Mouse (Mus musculus) heart, postnatal 0 days (tissue): Measurements from ENCODE around the gene Gins3. TPM values are rescaled to one million over a fixed set of nuclear protein-coding genes. Genes with fewer than 3 reads are reported as not detected.
A peak's percentile ranks its signal among the peaks of the same experiment; 100 is the strongest.

Source experiments
- ATAC-seq: fragments of 200-750 bp; cut with Nextera tagmentation; 2 replicates; pipeline ENCODE4 v1.8.0; 2017; ENCODE audit warnings: low read depth, moderate number of reproducible peaks, moderate library complexity; ENCODE audit not compliant: insufficient read depth
- DNase-seq: peaks from one replicate; pipeline ENCODE4 v3.0.0-alpha.2; 2016; ENCODE audit warnings: low spot score
- H3K27ac ChIP-seq: fragments of 300-500 bp; sonication (generic); 2 replicates; pipeline ENCODE4 v1.5.1; 2014; ENCODE audit warnings: low read depth, mild to moderate bottlenecking
- H3K27me3 ChIP-seq: fragments of 300-500 bp; sonication (generic); 2 replicates; pipeline ENCODE4 v1.6.1; 2014; ENCODE audit warnings: low read length, mixed read lengths; ENCODE audit not compliant: control insufficient read depth, insufficient read depth
- H3K36me3 ChIP-seq: fragments of 300-500 bp; sonication (generic); replicated peaks from 2 replicates; pipeline ENCODE4 v1.6.1; 2014; ENCODE audit warnings: low read length, mixed read lengths; ENCODE audit not compliant: control insufficient read depth, insufficient read depth
- H3K4me1 ChIP-seq: fragments of 300-500 bp; sonication (generic); 2 replicates; pipeline ENCODE4 v1.6.1; 2014; ENCODE audit warnings: antibody characterized with exemption; ENCODE audit not compliant: control insufficient read depth, insufficient read depth
- H3K4me2 ChIP-seq: fragments of 300-500 bp; sonication (generic); 2 replicates; pipeline ENCODE4 v1.6.1; 2014; ENCODE audit warnings: low read depth, mild to moderate bottlenecking, low read length, moderate library complexity
- H3K4me3 ChIP-seq: fragments of 300-500 bp; sonication (generic); 2 replicates; pipeline ENCODE4 v1.5.1; 2014; ENCODE audit warnings: low read depth, low read length
- H3K9ac ChIP-seq: fragments of 300-500 bp; sonication (generic); replicated peaks from 2 replicates; pipeline ENCODE4 v1.6.1; 2014; ENCODE audit warnings: low read depth, low read length, mixed read lengths
- H3K9me3 ChIP-seq: fragments of 300-500 bp; sonication (generic); replicated peaks from 2 replicates; pipeline ENCODE4 v1.6.1; 2016; ENCODE audit warnings: low read length; ENCODE audit not compliant: control insufficient read depth
- CTCF ChIP-seq: IDR thresholded peaks from 2 replicates; pipeline ENCODE4 v1.5.1; 2016; ENCODE audit warnings: antibody characterized with exemption, control low read depth, low read depth
- EP300 ChIP-seq: IDR thresholded peaks from 2 replicates; pipeline ENCODE4 v1.6.1; 2016; ENCODE audit warnings: antibody characterized with exemption, low read depth
- WGBS: fragments of 180-500 bp; shearing (Covaris S2); extraction: QIAGEN DNeasy Blood & Tissue Kit; methylation state at CpG from one replicate; pipeline ENCODE4 v1.1.7; 2014; 5-methylcytosine and 5-hydroxymethylcytosine counted together
- polyA plus RNA-seq: library from polyadenylated mRNA; unstranded; fragments of >200 nt; fragmentation: Nextera tagmentation; extraction: Ambion mirVana; gene quantifications from 2 replicates; pipeline ENCODE4 v1.2.1, GENCODE M21; 2015
- total RNA-seq: library from RNA; depleted of rRNA; stranded (reverse); fragments of >200 nt; gene quantifications from 2 replicates; pipeline ENCODE4 v1.2.3, GENCODE M21; 2014; ENCODE audit warnings: low replicate concordance

The Gins3 gene
- total and polyA plus RNA-seq, 2 experiments from 2014 or later: 3.9 to 4.4 TPM

GRCm38 (mm10) chr8:95668163-95668958, 35.1 kb downstream of the Gins3 start:
- TF ChIP-seq CTCF: no peak
- TF ChIP-seq EP300: no peak
- Histone ChIP-seq H3K9me3 (no peaks in the 10 kb centered on the region), H3K27ac (no peak overlapping the region), H3K4me2 (no peak overlapping the region), H3K9ac (no peak overlapping the region), H3K4me3 (no peak overlapping the region), H3K27me3 (peaks cover 5% of the 10 kb centered on the region; the same call in 1 of the 2 replicates), H3K36me3 (no peaks in the 10 kb centered on the region), H3K4me1 (peaks cover 5% of the 10 kb centered on the region; the same call in 1 of the 2 replicates)
- DNase-seq (no peak), ATAC-seq (no peak)
- WGBS: 36% methylated on average over 8 of the region's 8 CpGs

GRCm38 (mm10) chr8:95669967-95670366, 36.7 kb downstream of the Gins3 start:
- peaks cover 5% of the 10 kb centered on the region; the same call in 1 of the 2 replicates for H3K4me1 ChIP-seq
- WGBS: 70% methylated on average over 2 of the region's 2 CpGs
- no peak overlapping the region for H3K4me3 ChIP-seq
- H3K9ac ChIP-seq: no peak overlapping the region
- TF ChIP-seq EP300 (no peak), CTCF (no peak)
- no peaks in the 10 kb centered on the region for H3K36me3 ChIP-seq
- H3K9me3 ChIP-seq: no peaks in the 10 kb centered on the region
- ATAC-seq: no peak
- H3K27me3 ChIP-seq: peaks cover 12% of the 10 kb centered on the region; the same call in 1 of the 2 replicates
- no peak overlapping the region for H3K27ac ChIP-seq
- no peak overlapping the region for H3K4me2 ChIP-seq
- DNase-seq: no peak

DNA sequence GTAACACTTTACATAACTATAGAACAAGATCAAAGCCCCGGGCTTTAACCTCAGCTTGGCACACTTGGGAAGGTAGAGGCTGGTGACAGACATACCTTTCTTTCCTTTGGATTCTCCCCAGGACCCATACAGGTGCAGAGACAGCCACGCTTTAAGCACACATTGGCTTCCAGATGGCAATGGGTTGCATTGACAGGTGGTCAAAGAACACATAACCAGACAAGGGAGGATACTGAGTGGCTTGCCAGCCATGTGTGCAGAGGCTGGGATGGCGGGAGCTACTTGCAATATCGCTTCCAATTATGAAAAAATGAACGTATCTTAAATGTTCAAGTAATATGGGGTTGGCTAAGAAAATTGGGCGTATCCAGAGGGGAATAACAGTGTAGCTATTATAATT, 38.6 kb downstream of the Gins3 start:
- ATAC-seq (no peak), DNase-seq (no peak)
- Histone ChIP-seq H3K36me3 (no peaks in the 10 kb centered on the region), H3K9me3 (no peaks in the 10 kb centered on the region), H3K4me2 (no peak overlapping the region), H3K4me1 (peaks cover 5% of the 10 kb centered on the region; the same call in 1 of the 2 replicates), H3K4me3 (no peak overlapping the region), H3K27me3 (peaks cover 19% of the 10 kb centered on the region), H3K27ac (no peak overlapping the region), H3K9ac (no peak overlapping the region)
- no peak for TF ChIP-seq EP300
- TF ChIP-seq CTCF: no peak
- WGBS: 80% methylated on average over 6 of the region's 6 CpGs

DNA sequence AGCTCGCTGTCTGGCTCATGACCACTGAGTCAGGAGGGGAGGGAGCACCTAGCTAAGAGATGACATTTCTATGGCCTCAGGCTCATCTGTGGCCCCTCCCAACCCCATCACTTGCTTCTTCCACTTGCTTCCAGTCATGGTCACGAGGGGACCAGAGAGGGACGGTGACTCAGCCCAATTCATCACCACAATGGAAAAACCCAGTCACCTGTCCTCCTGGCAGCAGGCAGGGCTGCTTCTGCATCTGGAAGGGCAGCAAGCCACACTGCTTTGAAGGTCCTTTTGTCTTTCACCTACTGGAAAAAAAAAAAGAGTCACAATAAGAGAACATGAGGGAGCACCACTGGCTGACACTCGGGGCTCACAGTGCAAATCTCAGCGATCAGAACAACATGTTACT, 39.6 kb downstream of the Gins3 start:
- Histone ChIP-seq H3K4me3 (no peak overlapping the region), H3K27ac (no peak overlapping the region), H3K9ac (no peak overlapping the region), H3K27me3 (peaks cover 28% of the 10 kb centered on the region), H3K9me3 (no peaks in the 10 kb centered on the region), H3K4me1 (peaks cover 5% of the 10 kb centered on the region; the same call in 1 of the 2 replicates), H3K4me2 (no peak overlapping the region), H3K36me3 (no peaks in the 10 kb centered on the region)
- DNase-seq (no peak), ATAC-seq (no peak)
- 66% methylated on average over 5 of the region's 5 CpGs for WGBS
- TF ChIP-seq CTCF: no peak
- no peak for TF ChIP-seq EP300

DNA sequence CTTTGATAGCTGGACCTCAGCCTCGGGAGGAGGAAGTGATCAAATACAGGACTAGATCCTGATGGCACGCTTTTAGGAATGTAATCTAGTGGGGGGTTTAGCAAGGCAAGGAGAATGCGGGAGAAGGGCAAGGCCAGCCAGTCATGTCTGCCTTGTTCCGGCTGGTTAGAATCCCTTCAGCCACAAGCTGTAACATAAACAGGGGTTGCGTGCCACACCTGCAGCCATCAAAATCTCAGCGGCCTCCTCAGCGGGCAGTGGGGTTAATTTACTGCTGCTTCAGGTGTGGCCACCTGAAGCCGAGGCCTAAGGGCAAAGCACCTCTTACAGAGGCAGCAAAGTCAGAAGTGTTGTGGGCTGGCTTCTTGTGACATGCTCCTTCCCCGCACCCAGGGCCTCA, 43.4 kb downstream of the Gins3 start, which contains the start of gene Ndrg4:
Ndrg4 (plus strand) TSS at position 350 of the 400 bp plus-strand sequence.
- H3K27ac ChIP-seq: no peak within 1 kb of the TSS
- no peak for TF ChIP-seq CTCF
- no peak for TF ChIP-seq EP300
- 57% methylated on average over 9 of the region's 9 CpGs for WGBS
- H3K4me2 ChIP-seq: peak within 1 kb of the TSS; percentile 98
- H3K9ac ChIP-seq: peak within 1 kb of the TSS; percentile 53
- ATAC-seq: no peak
- no peaks in the 10 kb centered on the region for H3K9me3 ChIP-seq
- DNase-seq: no peak
- H3K4me3 ChIP-seq: peak within 1 kb of the TSS; percentile 61
- H3K36me3 ChIP-seq: no peaks in the 10 kb centered on the region
- no peaks in the 10 kb centered on the region for H3K4me1 ChIP-seq
- H3K27me3 ChIP-seq: peaks cover 52% of the 10 kb centered on the region

- DNase-seq (no peak), ATAC-seq (peak; percentile 55)
- Histone ChIP-seq H3K9ac (peak overlapping the region; percentile 53), H3K4me3 (peak overlapping the region; percentile 61), H3K27me3 (peaks cover 51% of the 10 kb centered on the region), H3K9me3 (no peaks in the 10 kb centered on the region), H3K4me1 (no peaks in the 10 kb centered on the region), H3K4me2 (peak overlapping the region; percentile 98), H3K27ac (no peak overlapping the region), H3K36me3 (no peaks in the 10 kb centered on the region)
- TF ChIP-seq EP300 (no peak), CTCF (no peak)
- WGBS: under 1% methylated on average over 22 of the region's 48 CpGs
These were observed 44.4 kb downstream of the Gins3 start for GRCm38 (mm10) chr8:95677591-95678023.
